Mouse (Mus musculus): Measurements from ENCODE around the gene Slc9a3r1. TPM values are rescaled to one million over a fixed set of nuclear protein-coding genes. Genes with fewer than 3 reads are reported as not detected.

Slc9a3r1 gene
- polyA plus RNA-seq (2012; fragmentation: generic; extraction: Trizol) = 16.1 TPM

- Histone ChIP-seq H3K36me3 (ENCODE audit: control insufficient read depth, insufficient read depth) (no peaks in the 10 kb centered on the region), H3ac (ENCODE audit: control insufficient read depth, insufficient read length) (peak within 1 kb of the TSS; percentile 12), H3K27me3 (ENCODE audit: control insufficient read depth, insufficient read depth, insufficient read length) (no peaks in the 10 kb centered on the region), H3K79me2 (ENCODE audit: control insufficient read depth, insufficient read depth) (peaks cover 8% of the 10 kb centered on the region), H3K4me2 (ENCODE audit: low read depth) (peak within 1 kb of the TSS; percentile 95), H3K4me3 (peak within 1 kb of the TSS; percentile 67)
- TF ChIP-seq TCF12 (IDR thresholded peaks at IDR 0.05; ENCODE audit: insufficient read depth, poor library complexity, severe bottlenecking) (no peak), MYOD1 (IDR thresholded peaks at IDR 0.05; ENCODE audit: control insufficient read depth in 1 of 3, insufficient read length in 2 of 3, low read depth in 2 of 3) (peak in 2 of 3 experiments; percentile 60 to 76), CEBPB (IDR thresholded peaks at IDR 0.05; ENCODE audit: insufficient read depth, poor library complexity, severe bottlenecking) (no peak), TCF3 (IDR thresholded peaks at IDR 0.05; ENCODE audit: insufficient read length, low read depth) (no peak), SRF (IDR thresholded peaks at IDR 0.05; ENCODE audit: control insufficient read depth, insufficient read length, low read depth) (no peak), POLR2AphosphoS2 (IDR thresholded peaks at IDR 0.05; ENCODE audit: insufficient read length, low read depth) (peak; percentile 87), REST (IDR thresholded peaks at IDR 0.05; ENCODE audit: insufficient read depth, insufficient read length) (no peak), USF1 (IDR thresholded peaks at IDR 0.05; ENCODE audit: low read depth) (no peak), E2F4 (IDR thresholded peaks at IDR 0.05; ENCODE audit: insufficient read depth) (no peak), POLR2A (IDR thresholded peaks at IDR 0.05; ENCODE audit: insufficient read length, low read depth) (peak; percentile 86), MYOG (IDR thresholded peaks at IDR 0.05; ENCODE audit: control insufficient read depth in 1 of 3, insufficient read depth in 1 of 3, insufficient read length in 2 of 3, low read depth in 2 of 3) (peak in 2 of 3 experiments; percentile 60 to 79)
Observed at GRCm38 (mm10) chr11:115162832-115163480, at the start of gene Slc9a3r1. Gene Slc9a3r1, plus strand, starts transcription at chr11:115163341.

GRCm38 (mm10) chr11:115119409-115119808 lies 43.7 kb upstream of the Slc9a3r1 start:
- Histone ChIP-seq H3K27me3 (ENCODE audit: control insufficient read depth, insufficient read depth, insufficient read length) (peaks cover 10% of the 10 kb centered on the region), H3K4me2 (ENCODE audit: low read depth) (no peak overlapping the region), H3K4me3 (no peak overlapping the region), H3ac (ENCODE audit: control insufficient read depth, insufficient read length) (no peak overlapping the region), H3K36me3 (ENCODE audit: control insufficient read depth, insufficient read depth) (no peaks in the 10 kb centered on the region), H3K79me2 (ENCODE audit: control insufficient read depth, insufficient read depth) (no peaks in the 10 kb centered on the region)
- TF ChIP-seq POLR2A (IDR thresholded peaks at IDR 0.05; ENCODE audit: insufficient read length, low read depth) = no peak
- no peak for TF ChIP-seq MYOD1 (IDR thresholded peaks at IDR 0.05; ENCODE audit: control insufficient read depth in 1 of 3, insufficient read length in 2 of 3, low read depth in 2 of 3)
- TF ChIP-seq MYOG (IDR thresholded peaks at IDR 0.05; ENCODE audit: control insufficient read depth in 1 of 3, insufficient read depth in 1 of 3, insufficient read length in 2 of 3, low read depth in 2 of 3) = no peak
- TF ChIP-seq TCF3 (IDR thresholded peaks at IDR 0.05; ENCODE audit: insufficient read length, low read depth) = no peak
- no peak for TF ChIP-seq MAX (IDR thresholded peaks at IDR 0.05; ENCODE audit: low read depth)
- no peak for TF ChIP-seq SRF (IDR thresholded peaks at IDR 0.05; ENCODE audit: control insufficient read depth, insufficient read length, low read depth)
- TF ChIP-seq USF1 (IDR thresholded peaks at IDR 0.05; ENCODE audit: low read depth) = no peak
- TF ChIP-seq E2F4 (IDR thresholded peaks at IDR 0.05; ENCODE audit: insufficient read depth) = no peak
- TF ChIP-seq REST (IDR thresholded peaks at IDR 0.05; ENCODE audit: insufficient read depth, insufficient read length) = no peak
- TF ChIP-seq CEBPB (IDR thresholded peaks at IDR 0.05; ENCODE audit: insufficient read depth, poor library complexity, severe bottlenecking) = no peak
- TF ChIP-seq TCF12 (IDR thresholded peaks at IDR 0.05; ENCODE audit: insufficient read depth, poor library complexity, severe bottlenecking) = no peak
- TF ChIP-seq POLR2AphosphoS2 (IDR thresholded peaks at IDR 0.05; ENCODE audit: insufficient read length, low read depth) = no peak

GRCm38 (mm10) chr11:115128483-115128882 lies 34.7 kb upstream of the Slc9a3r1 start:
- Histone ChIP-seq H3K4me3 (no peak overlapping the region), H3K4me2 (ENCODE audit: low read depth) (no peak overlapping the region), H3K79me2 (ENCODE audit: control insufficient read depth, insufficient read depth) (no peaks in the 10 kb centered on the region), H3K36me3 (ENCODE audit: control insufficient read depth, insufficient read depth) (no peaks in the 10 kb centered on the region), H3ac (ENCODE audit: control insufficient read depth, insufficient read length) (no peak overlapping the region), H3K27me3 (ENCODE audit: control insufficient read depth, insufficient read depth, insufficient read length) (no peaks in the 10 kb centered on the region)
- TF ChIP-seq TCF12 (IDR thresholded peaks at IDR 0.05; ENCODE audit: insufficient read depth, poor library complexity, severe bottlenecking) (no peak), TCF3 (IDR thresholded peaks at IDR 0.05; ENCODE audit: insufficient read length, low read depth) (no peak), E2F4 (IDR thresholded peaks at IDR 0.05; ENCODE audit: insufficient read depth) (no peak), POLR2A (IDR thresholded peaks at IDR 0.05; ENCODE audit: insufficient read length, low read depth) (no peak)

- H3ac ChIP-seq (ENCODE audit: control insufficient read depth, insufficient read length) = no peak overlapping the region
- H3K4me2 ChIP-seq (ENCODE audit: low read depth) = no peak overlapping the region
- no peaks in the 10 kb centered on the region for H3K79me2 ChIP-seq (ENCODE audit: control insufficient read depth, insufficient read depth)
- no peaks in the 10 kb centered on the region for H3K27me3 ChIP-seq (ENCODE audit: control insufficient read depth, insufficient read depth, insufficient read length)
- H3K36me3 ChIP-seq (ENCODE audit: control insufficient read depth, insufficient read depth) = no peaks in the 10 kb centered on the region
- no peak for TF ChIP-seq POLR2AphosphoS2 (IDR thresholded peaks at IDR 0.05; ENCODE audit: insufficient read length, low read depth)
- TF ChIP-seq TCF12 (IDR thresholded peaks at IDR 0.05; ENCODE audit: insufficient read depth, poor library complexity, severe bottlenecking) = no peak
- TF ChIP-seq MAX (IDR thresholded peaks at IDR 0.05; ENCODE audit: low read depth) = no peak
- TF ChIP-seq MYOD1 (IDR thresholded peaks at IDR 0.05; ENCODE audit: control insufficient read depth in 1 of 3, insufficient read length in 2 of 3, low read depth in 2 of 3) = no peak
- TF ChIP-seq CEBPB (IDR thresholded peaks at IDR 0.05; ENCODE audit: insufficient read depth, poor library complexity, severe bottlenecking) = no peak
- TF ChIP-seq E2F4 (IDR thresholded peaks at IDR 0.05; ENCODE audit: insufficient read depth) = no peak
- no peak for TF ChIP-seq REST (IDR thresholded peaks at IDR 0.05; ENCODE audit: insufficient read depth, insufficient read length)
- TF ChIP-seq SRF (IDR thresholded peaks at IDR 0.05; ENCODE audit: control insufficient read depth, insufficient read length, low read depth) = no peak
- TF ChIP-seq USF1 (IDR thresholded peaks at IDR 0.05; ENCODE audit: low read depth) = no peak
- TF ChIP-seq MYOG (IDR thresholded peaks at IDR 0.05; ENCODE audit: control insufficient read depth in 1 of 3, insufficient read depth in 1 of 3, insufficient read length in 2 of 3, low read depth in 2 of 3) = no peak
- no peak for TF ChIP-seq TCF3 (IDR thresholded peaks at IDR 0.05; ENCODE audit: insufficient read length, low read depth)
- TF ChIP-seq POLR2A (IDR thresholded peaks at IDR 0.05; ENCODE audit: insufficient read length, low read depth) = no peak
- H3K4me3 ChIP-seq = no peak overlapping the region
Observed at GRCm38 (mm10) chr11:115129508-115130126, 33.5 kb upstream of the Slc9a3r1 start.
